Mouse (Mus musculus) stomach, embryonic 16.5 days (tissue): Measurements from ENCODE around the gene Ripply1. TPM values are rescaled to one million over a fixed set of nuclear protein-coding genes. Genes with fewer than 3 reads are reported as not detected.

Experiments used
- ATAC-seq: fragments of 200-750 bp; cut with Nextera tagmentation; 2 replicates; pipeline ENCODE4 v1.8.0; 2017; ENCODE audit warnings: moderate number of reproducible peaks, moderate TSS enrichment; ENCODE audit not compliant: insufficient read depth, low FRiP score
- H3K27ac ChIP-seq: fragments of 300-500 bp; sonication (generic); 2 replicates; pipeline ENCODE4 v1.5.1; 2014; ENCODE audit warnings: low read length
- H3K27me3 ChIP-seq: fragments of 300-500 bp; sonication (generic); 2 replicates; pipeline ENCODE4 v1.6.1; 2014; ENCODE audit warnings: low read length, control low read depth, mixed read lengths; ENCODE audit not compliant: control insufficient read depth, insufficient read depth
- H3K36me3 ChIP-seq: fragments of 300-500 bp; sonication (generic); 2 replicates; pipeline ENCODE4 v1.6.1; 2014; ENCODE audit warnings: low read length; ENCODE audit not compliant: control insufficient read depth, insufficient read depth
- H3K4me1 ChIP-seq: fragments of 300-500 bp; sonication (generic); 2 replicates; pipeline ENCODE4 v1.6.1; 2014; ENCODE audit warnings: low read length, control low read depth, mixed read lengths; ENCODE audit not compliant: control insufficient read depth, insufficient read depth
- H3K4me2 ChIP-seq: fragments of 300-500 bp; sonication (generic); 2 replicates; pipeline ENCODE4 v1.6.1; 2014; ENCODE audit warnings: low read depth, low read length, mixed read lengths
- H3K4me3 ChIP-seq: fragments of 300-500 bp; sonication (generic); replicated peaks from 2 replicates; pipeline ENCODE4 v1.5.1; 2014; ENCODE audit warnings: mild to moderate bottlenecking, low read length
- H3K9ac ChIP-seq: fragments of 300-500 bp; sonication (generic); 2 replicates; pipeline ENCODE4 v1.6.1; 2014; ENCODE audit warnings: low read length
- H3K9me3 ChIP-seq: fragments of 300-500 bp; sonication (generic); replicated peaks from 2 replicates; pipeline ENCODE4 v1.6.1; 2016; ENCODE audit warnings: low read length, control low read depth; ENCODE audit not compliant: control insufficient read depth
- WGBS: fragments of 180-500 bp; shearing (Covaris S2); extraction: QIAGEN DNeasy Blood & Tissue Kit; methylation state at CpG from one replicate; pipeline ENCODE4 v1.1.7; 2014; 5-methylcytosine and 5-hydroxymethylcytosine counted together
- polyA plus RNA-seq: library from polyadenylated mRNA; unstranded; fragments of >200 nt; fragmentation: Nextera tagmentation; extraction: Ambion mirVana; gene quantifications from 2 replicates; pipeline ENCODE4 v1.2.1, GENCODE M21; 2015

Ripply1 gene
- polyA plus RNA-seq, 1 experiment from 2014 or later, result 0.45 TPM

GRCm38 (mm10) chrX:139794072-139794845 lies 12.1 kb upstream of the Ripply1 start:
- 66% methylated on average over 7 of the region's 7 CpGs for WGBS
- no peak overlapping the region for H3K27ac ChIP-seq
- H3K4me3 ChIP-seq, result no peak overlapping the region
- no peak overlapping the region for H3K9ac ChIP-seq
- no peaks in the 10 kb centered on the region for H3K4me1 ChIP-seq
- H3K9me3 ChIP-seq, result no peaks in the 10 kb centered on the region
- H3K27me3 ChIP-seq, result peaks cover 3% of the 10 kb centered on the region
- no peak overlapping the region for H3K4me2 ChIP-seq
- no peak for ATAC-seq
- H3K36me3 ChIP-seq, result no peaks in the 10 kb centered on the region

GRCm38 (mm10) chrX:139785764-139786163 lies 3.6 kb upstream of the Ripply1 start:
- WGBS, result 15% methylated on average over 1 of the region's 1 CpGs
- H3K9me3 ChIP-seq, result no peaks in the 10 kb centered on the region
- no peak overlapping the region for H3K4me3 ChIP-seq
- peaks cover 3% of the 10 kb centered on the region for H3K27me3 ChIP-seq
- H3K4me2 ChIP-seq, result no peak overlapping the region
- H3K36me3 ChIP-seq, result no peaks in the 10 kb centered on the region
- no peak for ATAC-seq
- no peaks in the 10 kb centered on the region for H3K4me1 ChIP-seq
- H3K9ac ChIP-seq, result no peak overlapping the region
- H3K27ac ChIP-seq, result no peak overlapping the region

GRCm38 (mm10) chrX:139783045-139783422 lies 881 bp upstream of the Ripply1 start:
- no peaks in the 10 kb centered on the region for H3K36me3 ChIP-seq
- H3K9ac ChIP-seq, result no peak overlapping the region
- H3K27ac ChIP-seq, result no peak overlapping the region
- H3K4me1 ChIP-seq, result no peaks in the 10 kb centered on the region
- 69% methylated on average over 3 of the region's 3 CpGs for WGBS
- H3K9me3 ChIP-seq, result no peaks in the 10 kb centered on the region
- no peak for ATAC-seq
- H3K27me3 ChIP-seq, result peaks cover 3% of the 10 kb centered on the region; the same call in 1 of the 2 replicates
- no peak overlapping the region for H3K4me2 ChIP-seq
- H3K4me3 ChIP-seq, result no peak overlapping the region

- Histone ChIP-seq H3K4me1 (no peaks in the 10 kb centered on the region), H3K27me3 (peaks cover 3% of the 10 kb centered on the region; the same call in 1 of the 2 replicates), H3K4me2 (no peak overlapping the region), H3K36me3 (no peaks in the 10 kb centered on the region), H3K4me3 (no peak overlapping the region), H3K9ac (no peak overlapping the region), H3K9me3 (no peaks in the 10 kb centered on the region), H3K27ac (no peak overlapping the region)
- no peak for ATAC-seq
- 72% methylated on average over 4 of the region's 4 CpGs for WGBS
Observed at GRCm38 (mm10) chrX:139781563-139781962, 590 bp downstream of the Ripply1 start.

GRCm38 (mm10) chrX:139780988-139781387 lies 1.2 kb downstream of the Ripply1 start:
- ATAC-seq, result no peak

GRCm38 (mm10) chrX:139779401-139779800 lies 2.8 kb downstream of the Ripply1 start:
- no peak for ATAC-seq

More at GRCm38 (mm10) chrX:139780988-139781387, 1.2 kb downstream of the Ripply1 start:
- no peaks in the 10 kb centered on the region for H3K36me3 ChIP-seq
- no peaks in the 10 kb centered on the region for H3K9me3 ChIP-seq
- no peak overlapping the region for H3K27ac ChIP-seq
- H3K27me3 ChIP-seq, result peaks cover 3% of the 10 kb centered on the region; the same call in 1 of the 2 replicates
- no peak overlapping the region for H3K4me2 ChIP-seq
- WGBS, result 45% methylated on average over 3 of the region's 3 CpGs
- no peaks in the 10 kb centered on the region for H3K4me1 ChIP-seq
- no peak overlapping the region for H3K9ac ChIP-seq
- no peak overlapping the region for H3K4me3 ChIP-seq

GRCm38 (mm10) chrX:139778886-139779285 lies 3.3 kb downstream of the Ripply1 start:
- Histone ChIP-seq H3K4me2 (no peak overlapping the region), H3K27me3 (peaks cover 3% of the 10 kb centered on the region; the same call in 1 of the 2 replicates), H3K9me3 (no peaks in the 10 kb centered on the region), H3K27ac (no peak overlapping the region), H3K4me3 (no peak overlapping the region), H3K4me1 (no peaks in the 10 kb centered on the region), H3K36me3 (no peaks in the 10 kb centered on the region), H3K9ac (no peak overlapping the region)
- no peak for ATAC-seq
- 55% methylated on average over 1 of the region's 1 CpGs for WGBS

More at GRCm38 (mm10) chrX:139779401-139779800, 2.8 kb downstream of the Ripply1 start:
- Histone ChIP-seq H3K4me1 (no peaks in the 10 kb centered on the region), H3K4me2 (no peak overlapping the region), H3K4me3 (no peak overlapping the region), H3K9me3 (no peaks in the 10 kb centered on the region), H3K27ac (no peak overlapping the region), H3K9ac (no peak overlapping the region), H3K36me3 (no peaks in the 10 kb centered on the region), H3K27me3 (peaks cover 3% of the 10 kb centered on the region; the same call in 1 of the 2 replicates)
- 73% methylated on average over 5 of the region's 5 CpGs for WGBS

- Histone ChIP-seq H3K36me3 (no peaks in the 10 kb centered on the region), H3K4me2 (no peak overlapping the region), H3K9me3 (no peaks in the 10 kb centered on the region), H3K27ac (no peak overlapping the region), H3K9ac (no peak overlapping the region), H3K4me3 (no peak overlapping the region), H3K4me1 (no peaks in the 10 kb centered on the region), H3K27me3 (peaks cover 3% of the 10 kb centered on the region; the same call in 1 of the 2 replicates)
- ATAC-seq, result no peak
- WGBS, result 51% methylated on average over 4 of the region's 4 CpGs
Observed at GRCm38 (mm10) chrX:139777357-139777756, 4.8 kb downstream of the Ripply1 start.

GRCm38 (mm10) chrX:139775084-139775612 lies 7.0 kb downstream of the Ripply1 start:
- Histone ChIP-seq H3K36me3 (no peaks in the 10 kb centered on the region), H3K27ac (no peak overlapping the region), H3K9me3 (no peaks in the 10 kb centered on the region), H3K4me3 (no peak overlapping the region), H3K27me3 (no peaks in the 10 kb centered on the region; the same call in 1 of the 2 replicates), H3K4me2 (no peak overlapping the region), H3K9ac (no peak overlapping the region), H3K4me1 (no peaks in the 10 kb centered on the region)
- WGBS, result 69% methylated on average over 7 of the region's 7 CpGs
- no peak; the same call in 1 of the 2 replicates for ATAC-seq
